Mouse (Mus musculus): ENCODE measurements around the gene Izumo4.

DNA sequence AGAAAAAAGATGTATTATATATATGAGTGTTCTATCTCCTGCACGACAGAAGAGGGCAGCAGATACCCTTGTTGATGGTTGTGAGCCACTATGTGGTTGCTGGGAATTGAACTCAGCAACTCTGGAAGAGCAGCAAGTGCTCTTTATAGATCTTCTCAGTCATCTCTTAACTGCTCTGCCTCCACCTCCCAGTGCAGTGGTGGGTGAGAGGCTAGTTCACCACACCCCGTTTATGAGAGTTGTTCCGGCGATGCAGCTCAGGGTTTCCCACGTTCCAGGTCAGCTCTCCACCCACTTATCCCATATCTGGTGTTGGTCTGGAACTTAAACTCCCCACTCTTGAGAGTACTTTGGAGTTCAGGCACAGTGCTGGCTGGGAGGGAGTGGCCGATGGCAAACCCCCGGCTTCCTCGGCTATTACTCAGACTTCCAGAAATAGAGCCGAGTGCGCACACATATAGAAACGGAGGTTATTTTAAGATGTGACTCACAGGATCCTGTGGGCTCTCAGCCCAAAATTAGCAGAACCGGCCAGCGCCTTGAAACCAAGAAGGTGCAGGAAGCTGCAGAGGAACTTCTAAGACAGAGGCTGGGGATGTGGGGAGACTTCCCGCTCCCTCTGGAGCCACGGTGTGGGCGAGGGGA lies 49.3 kb downstream of the Izumo4 start:
- TF ChIP-seq POLR2A (IDR thresholded peaks at IDR 0.05; ENCODE audit: low read depth, low read length) (no peak), CTCF (conservative IDR thresholded peaks at IDR 0.05; ENCODE audit: insufficient read depth, insufficient read length, low read depth, low read length) (peak; percentile 54)

All from kidney, adult 2 months (tissue).